Mouse (Mus musculus) lung, postnatal 4 days (tissue): Measurements from ENCODE around the gene Brcc3.

Experiments
- DNase-seq, 2 experiments: peaks; one replicate each; pipeline ENCODE4 v3.0.0; 2021

Brcc3 gene

GRCm38 (mm10) chrX:75415936-75416785 lies at the start of gene Brcc3, which contains the start of the genes Cmc4 and Mtcp1:
Brcc3 (plus strand) TSS chrX:75416628.
Cmc4 (minus strand) TSS chrX:75416584.
Mtcp1 (minus strand) TSS chrX:75416588.
- DNase-seq = peak; percentile 90 to 95

- no peak for DNase-seq
These were observed 46.2 kb upstream of the Brcc3 start for GRCm38 (mm10) chrX:75370197-75370596.

GRCm38 (mm10) chrX:75372666-75373425 lies 43.6 kb upstream of the Brcc3 start:
- DNase-seq = no peak

- no peak for DNase-seq
These were observed 39.6 kb upstream of the Brcc3 start for GRCm38 (mm10) chrX:75376815-75377214.

- no peak for DNase-seq
These were observed 35.3 kb upstream of the Brcc3 start for GRCm38 (mm10) chrX:75381176-75381575.

- DNase-seq = no peak
These were observed 34.7 kb upstream of the Brcc3 start for GRCm38 (mm10) chrX:75381699-75382098.

- DNase-seq = peak; percentile 64 to 90
These were observed 34.1 kb upstream of the Brcc3 start, which contains the start of the genes Fundc2 and F8 for GRCm38 (mm10) chrX:75382195-75382771. Fundc2 (plus strand) TSS chrX:75382399. F8 (minus strand) TSS chrX:75382615.

GRCm38 (mm10) chrX:75399471-75399870 lies 17.0 kb upstream of the Brcc3 start:
- DNase-seq = no peak

- DNase-seq = no peak
These were observed 13.8 kb upstream of the Brcc3 start for GRCm38 (mm10) chrX:75402668-75403067.

GRCm38 (mm10) chrX:75403350-75403749 lies 13.1 kb upstream of the Brcc3 start:
- DNase-seq = no peak

GRCm38 (mm10) chrX:75409711-75410110 lies 6.7 kb upstream of the Brcc3 start:
- no peak for DNase-seq

- no peak for DNase-seq
These were observed 38.2 kb downstream of the Brcc3 start for GRCm38 (mm10) chrX:75454597-75454996.

- DNase-seq = peak; percentile 62 to 66
These were observed 58.8 kb downstream of the Brcc3 start for GRCm38 (mm10) chrX:75475182-75475644.

GRCm38 (mm10) chrX:75489886-75490285 lies 73.5 kb downstream of the Brcc3 start:
- no peak for DNase-seq
